Mouse (Mus musculus) heart, embryonic 11.5 days (tissue): ENCODE results near the gene Pstk. TPM values are rescaled to one million over a fixed set of nuclear protein-coding genes. Genes with fewer than 3 reads are reported as not detected.
"Not testable (repeated sequence)": the region's sequence is repeated elsewhere in the genome, so short reads cannot be mapped to it uniquely, and the experiment has no call there.

ENCODE experiments used
- ATAC-seq: fragments of 200-750 bp; cut with Nextera tagmentation; replicated peaks from 2 replicates; pipeline ENCODE4 v1.8.0; 2017; ENCODE audit warnings: moderate library complexity; ENCODE audit not compliant: insufficient number of reproducible peaks, low FRiP score, low TSS enrichment
- H3K27ac ChIP-seq: fragments of 300-500 bp; sonication (generic); 2 replicates; pipeline ENCODE4 v1.5.1; 2014; ENCODE audit warnings: mild to moderate bottlenecking, low read depth, low read length
- H3K27me3 ChIP-seq: fragments of 300-500 bp; sonication (generic); 2 replicates; pipeline ENCODE4 v1.6.1; 2014; ENCODE audit warnings: mild to moderate bottlenecking, low read length, mixed read lengths; ENCODE audit not compliant: control insufficient read depth, insufficient read depth
- H3K36me3 ChIP-seq: fragments of 300-500 bp; sonication (generic); 2 replicates; pipeline ENCODE4 v1.6.1; 2014; ENCODE audit warnings: mild to moderate bottlenecking, low read length, moderate library complexity, mixed read lengths; ENCODE audit not compliant: control insufficient read depth, insufficient read depth
- H3K4me1 ChIP-seq: fragments of 300-500 bp; sonication (generic); 2 replicates; pipeline ENCODE4 v1.6.1; 2014; ENCODE audit warnings: low read length; ENCODE audit not compliant: control insufficient read depth, insufficient read depth
- H3K4me2 ChIP-seq: fragments of 300-500 bp; sonication (generic); 2 replicates; pipeline ENCODE4 v1.6.1; 2014; ENCODE audit warnings: mild to moderate bottlenecking, moderate library complexity
- H3K4me3 ChIP-seq: fragments of 300-500 bp; sonication (generic); 2 replicates; pipeline ENCODE4 v1.5.1; 2014; ENCODE audit warnings: low read depth, low read length
- H3K9ac ChIP-seq: fragments of 300-500 bp; sonication (generic); 2 replicates; pipeline ENCODE4 v1.6.1; 2014; ENCODE audit warnings: mild to moderate bottlenecking, low read depth, low read length, moderate library complexity
- H3K9me3 ChIP-seq: fragments of 300-500 bp; sonication (generic); replicated peaks from 2 replicates; pipeline ENCODE4 v1.6.1; 2016; ENCODE audit warnings: low read length; ENCODE audit not compliant: control insufficient read depth
- WGBS: fragments of 180-500 bp; shearing (Covaris S2); extraction: QIAGEN DNeasy Blood & Tissue Kit; methylation state at CpG from one replicate; pipeline ENCODE4 v1.1.7; 2014; ENCODE audit not compliant: insufficient replicate concordance; 5-methylcytosine and 5-hydroxymethylcytosine counted together
- polyA plus RNA-seq: library from polyadenylated mRNA; unstranded; fragments of >200 nt; fragmentation: Nextera tagmentation; extraction: Ambion mirVana; gene quantifications from 2 replicates; pipeline ENCODE4 v1.2.1, GENCODE M21; 2014

Gene Pstk
- polyA plus RNA-seq, 1 experiment from 2014 or later, result 94.3 TPM

DNA sequence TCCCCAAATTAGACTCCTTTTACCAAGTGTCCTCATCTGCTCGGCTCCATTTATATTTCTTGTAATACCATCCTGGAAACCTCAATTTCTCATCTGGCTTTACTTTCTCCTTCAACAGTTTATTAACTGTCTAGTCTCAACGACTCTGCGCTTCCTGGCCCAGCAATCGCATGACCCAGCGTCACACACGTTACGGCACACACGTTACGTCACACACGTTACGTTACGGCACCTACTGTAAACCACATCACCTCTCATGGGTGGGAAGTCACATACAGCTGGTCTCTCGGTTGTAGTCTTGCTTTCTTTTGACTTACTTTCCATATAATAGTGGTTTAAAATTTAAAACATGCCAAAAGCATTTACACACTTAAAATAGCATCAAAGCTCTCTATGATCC is 14.8 kb upstream of the Pstk start:
- Histone ChIP-seq H3K27me3 (no peaks in the 10 kb centered on the region), H3K36me3 (peaks cover 17% of the 10 kb centered on the region), H3K4me2 (no peak overlapping the region), H3K9ac (no peak overlapping the region), H3K4me3 (no peak overlapping the region), H3K4me1 (no peaks in the 10 kb centered on the region), H3K27ac (no peak overlapping the region), H3K9me3 (no peaks in the 10 kb centered on the region)
- no peak for ATAC-seq
- 95% methylated on average over 13 of the region's 13 CpGs for WGBS

DNA sequence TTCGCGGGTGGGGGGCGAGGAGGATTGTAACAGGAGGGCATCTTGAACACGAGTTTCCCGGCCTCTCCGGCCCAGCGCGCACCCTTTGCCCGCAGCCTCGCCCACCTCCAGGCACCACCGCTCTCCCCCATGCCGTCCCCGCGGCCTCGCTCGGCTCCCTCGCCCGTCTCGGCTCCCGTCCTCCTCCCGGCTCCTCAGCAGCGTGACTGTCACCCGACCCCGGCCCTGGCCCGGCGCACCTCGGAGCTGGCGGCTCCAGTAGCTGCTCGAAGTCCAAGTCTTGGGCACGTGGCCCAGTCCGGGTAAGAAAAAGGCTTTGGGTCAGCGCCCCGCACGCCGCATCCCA is 8.7 kb upstream of the Pstk start:
- H3K4me2 ChIP-seq, result peak overlapping the region; percentile 67
- ATAC-seq, result peak; percentile 73
- WGBS, result under 1% methylated on average over 35 of the region's 35 CpGs

DNA sequence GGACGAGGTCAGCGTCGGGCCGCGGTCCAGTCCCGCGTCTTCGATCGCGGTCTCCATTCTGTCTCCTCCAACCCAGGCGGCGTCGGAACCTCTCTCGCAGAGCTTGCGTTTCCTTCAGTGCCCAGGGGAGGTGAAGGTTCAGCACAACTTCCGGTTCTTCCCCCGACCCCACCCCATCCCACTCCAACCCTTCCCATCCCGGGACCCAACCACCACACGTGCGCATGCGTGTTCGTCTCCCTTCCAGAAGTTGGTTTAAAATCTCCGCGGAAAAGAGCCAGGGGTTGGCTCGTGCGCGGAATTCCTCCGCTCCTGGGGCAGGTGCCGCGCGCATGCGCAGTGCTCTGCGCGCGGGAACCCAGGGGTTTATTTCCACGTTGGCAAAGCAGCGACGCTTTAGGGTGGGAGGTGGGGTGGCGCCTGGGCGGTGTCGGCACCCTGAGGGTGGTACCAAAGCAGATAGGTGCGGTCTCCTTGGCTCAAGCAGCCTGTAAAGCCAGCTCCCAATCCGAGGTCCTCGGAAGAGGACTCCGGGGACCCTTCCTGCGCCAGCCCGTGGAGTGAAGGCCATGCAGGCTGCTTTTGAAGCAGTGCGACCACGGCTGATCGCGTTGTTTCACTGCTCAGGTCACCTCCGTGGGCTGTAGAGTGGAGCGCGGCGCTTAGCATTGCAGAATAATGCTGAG is 8.2 kb upstream of the Pstk start, which contains the start of gene 2310057M21Rik:
TSS of gene 2310057M21Rik (minus strand) at position 145 of the 686 bp plus-strand sequence.
- Histone ChIP-seq H3K9me3 (no peaks in the 10 kb centered on the region), H3K4me2 (peak within 1 kb of the TSS; percentile 67), H3K4me3 (peak within 1 kb of the TSS; percentile 73), H3K27ac (peak within 1 kb of the TSS; percentile 96), H3K4me1 (peaks cover 5% of the 10 kb centered on the region), H3K36me3 (peaks cover 4% of the 10 kb centered on the region; the same call in 1 of the 2 replicates), H3K9ac (peak within 1 kb of the TSS; percentile 98), H3K27me3 (no peaks in the 10 kb centered on the region)
- peak; percentile 93 for ATAC-seq
- WGBS, result under 1% methylated on average over 55 of the region's 55 CpGs

More for the DNA sequence above, 8.7 kb upstream of the Pstk start:
- H3K27ac ChIP-seq, result peak overlapping the region; percentile 96
- H3K9ac ChIP-seq, result peak overlapping the region; percentile 98
- H3K9me3 ChIP-seq, result no peaks in the 10 kb centered on the region
- H3K4me1 ChIP-seq, result peaks cover 5% of the 10 kb centered on the region
- no peaks in the 10 kb centered on the region for H3K27me3 ChIP-seq
- peak overlapping the region; percentile 73 for H3K4me3 ChIP-seq
- H3K36me3 ChIP-seq, result peaks cover 5% of the 10 kb centered on the region; the same call in 1 of the 2 replicates

DNA sequence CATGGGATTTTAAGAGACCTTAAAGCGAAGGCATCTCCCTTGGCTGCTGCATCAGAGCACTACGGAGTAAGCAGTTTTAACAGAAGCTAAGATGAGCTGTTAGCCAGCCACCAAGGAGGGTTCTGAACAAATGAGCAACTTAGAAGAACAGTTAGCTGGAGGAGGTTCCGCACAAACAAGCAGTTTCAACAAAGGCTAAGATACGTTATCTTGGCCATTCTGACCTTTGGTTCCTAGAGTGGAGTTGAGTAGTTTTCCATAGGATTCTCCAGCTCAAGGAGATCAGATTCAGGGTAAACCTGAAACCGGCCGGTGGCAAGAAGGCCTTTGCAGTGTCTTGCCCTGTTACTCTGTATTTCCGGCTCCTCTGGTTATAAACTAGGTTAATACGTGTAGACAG is 6.8 kb upstream of the Pstk start:
- Histone ChIP-seq H3K36me3 (no peaks in the 10 kb centered on the region), H3K9ac (no peak overlapping the region), H3K4me1 (peaks cover 5% of the 10 kb centered on the region), H3K4me3 (no peak overlapping the region), H3K27ac (no peak overlapping the region), H3K4me2 (no peak overlapping the region), H3K9me3 (no peaks in the 10 kb centered on the region), H3K27me3 (no peaks in the 10 kb centered on the region)
- 81% methylated on average over 8 of the region's 8 CpGs for WGBS
- no peak for ATAC-seq

DNA sequence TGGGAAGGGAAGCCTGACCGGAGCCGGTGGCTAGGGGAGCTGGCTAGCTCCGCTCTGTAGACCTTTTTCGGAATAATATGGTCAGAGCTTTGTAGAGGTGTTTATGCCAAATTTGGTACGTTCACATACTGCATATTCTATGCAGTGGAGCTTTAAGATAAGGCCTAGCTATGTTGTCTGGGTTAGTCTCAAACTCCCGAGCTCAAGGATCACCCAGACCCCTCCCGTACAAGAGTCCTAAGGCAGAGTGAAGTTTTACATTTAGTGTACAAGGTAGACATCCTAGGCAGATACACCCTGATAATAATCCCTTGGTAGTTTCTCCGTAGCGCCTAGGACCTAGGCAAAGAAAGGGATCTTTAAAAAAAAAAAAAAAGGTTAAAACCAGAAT is 524 bp downstream of the Pstk start:
- H3K4me1 ChIP-seq, result peaks cover 5% of the 10 kb centered on the region
- H3K36me3 ChIP-seq, result no peaks in the 10 kb centered on the region
- peak; percentile 67 for ATAC-seq
- no peaks in the 10 kb centered on the region for H3K27me3 ChIP-seq
- H3K4me2 ChIP-seq, result peak overlapping the region; percentile 82
- no peaks in the 10 kb centered on the region for H3K9me3 ChIP-seq
- peak overlapping the region; percentile 98 for H3K27ac ChIP-seq
- 8% methylated on average over 9 of the region's 9 CpGs for WGBS
- peak overlapping the region; percentile 96 for H3K9ac ChIP-seq
- peak overlapping the region; percentile 82 for H3K4me3 ChIP-seq

DNA sequence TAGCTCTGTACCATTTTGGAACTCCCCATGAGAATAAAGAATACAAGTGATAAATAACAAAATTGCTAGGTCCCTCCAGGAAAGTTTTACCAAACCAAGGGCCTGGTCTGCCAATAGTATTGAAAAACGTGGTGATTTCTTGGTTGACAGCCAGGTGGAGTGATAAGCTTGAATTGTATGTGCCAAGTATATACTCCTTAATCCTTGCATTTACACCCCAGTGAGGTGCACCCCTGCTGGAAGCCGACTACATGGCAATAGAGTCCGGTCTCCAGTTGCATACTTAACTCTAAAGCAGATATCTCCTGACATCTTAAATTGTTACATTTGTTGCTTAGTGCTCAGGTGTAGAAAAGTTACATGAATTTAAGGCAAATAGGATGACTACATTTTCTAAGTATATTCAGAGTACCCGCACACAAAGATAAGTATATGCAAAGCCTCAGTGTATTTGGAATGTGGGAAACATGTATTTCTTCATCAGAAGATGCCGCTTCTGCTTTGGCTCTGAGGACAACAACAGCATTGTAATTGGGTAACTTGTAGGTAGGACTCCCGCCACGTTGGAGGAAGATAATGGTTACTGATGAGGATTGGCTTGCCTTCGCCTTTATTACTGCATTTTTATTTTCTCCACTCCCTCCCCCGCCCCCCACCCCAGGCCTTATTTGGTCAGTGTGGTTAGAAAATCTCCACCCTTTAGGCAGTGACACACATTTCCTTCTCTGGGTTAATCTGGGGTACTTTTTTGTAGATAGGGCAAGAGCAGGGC is 1.1 kb downstream of the Pstk start:
- peak overlapping the region; percentile 82 for H3K4me2 ChIP-seq
- no peaks in the 10 kb centered on the region for H3K27me3 ChIP-seq
- H3K9me3 ChIP-seq, result no peaks in the 10 kb centered on the region
- H3K36me3 ChIP-seq, result no peaks in the 10 kb centered on the region
- H3K4me3 ChIP-seq, result peak overlapping the region; percentile 82
- H3K9ac ChIP-seq, result peak overlapping the region; percentile 96
- WGBS, result 65% methylated on average over 9 of the region's 9 CpGs
- ATAC-seq, result no peak
- peaks cover 5% of the 10 kb centered on the region for H3K4me1 ChIP-seq
- peak overlapping the region; percentile 98 for H3K27ac ChIP-seq

DNA sequence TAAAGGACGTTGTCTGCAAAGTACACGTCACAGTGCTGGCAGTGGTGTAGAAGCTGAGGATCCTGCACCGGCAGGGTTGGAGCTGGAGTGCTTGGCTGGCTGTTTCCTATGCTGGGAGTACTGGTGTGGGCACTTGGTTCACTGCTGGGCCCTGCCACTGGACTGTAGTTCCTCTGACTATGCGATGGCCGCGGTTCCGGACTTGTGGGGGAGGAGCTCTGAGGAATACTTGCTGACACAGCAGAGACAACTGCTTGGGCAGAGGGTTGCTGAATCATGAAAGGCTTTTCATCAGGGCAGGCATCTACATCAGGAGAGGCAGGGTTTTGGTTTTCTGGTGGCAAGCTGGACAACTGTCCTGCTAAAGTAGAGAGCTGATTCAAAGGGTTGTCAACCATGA is 20.8 kb downstream of the Pstk start:
- not testable (repeated sequence) for ATAC-seq, H3K9me3 ChIP-seq, H3K27ac ChIP-seq, H3K4me1 ChIP-seq, H3K36me3 ChIP-seq, H3K4me3 ChIP-seq, H3K27me3 ChIP-seq, H3K9ac ChIP-seq, H3K4me2 ChIP-seq
- 82% methylated on average over 6 of the region's 7 CpGs for WGBS

DNA sequence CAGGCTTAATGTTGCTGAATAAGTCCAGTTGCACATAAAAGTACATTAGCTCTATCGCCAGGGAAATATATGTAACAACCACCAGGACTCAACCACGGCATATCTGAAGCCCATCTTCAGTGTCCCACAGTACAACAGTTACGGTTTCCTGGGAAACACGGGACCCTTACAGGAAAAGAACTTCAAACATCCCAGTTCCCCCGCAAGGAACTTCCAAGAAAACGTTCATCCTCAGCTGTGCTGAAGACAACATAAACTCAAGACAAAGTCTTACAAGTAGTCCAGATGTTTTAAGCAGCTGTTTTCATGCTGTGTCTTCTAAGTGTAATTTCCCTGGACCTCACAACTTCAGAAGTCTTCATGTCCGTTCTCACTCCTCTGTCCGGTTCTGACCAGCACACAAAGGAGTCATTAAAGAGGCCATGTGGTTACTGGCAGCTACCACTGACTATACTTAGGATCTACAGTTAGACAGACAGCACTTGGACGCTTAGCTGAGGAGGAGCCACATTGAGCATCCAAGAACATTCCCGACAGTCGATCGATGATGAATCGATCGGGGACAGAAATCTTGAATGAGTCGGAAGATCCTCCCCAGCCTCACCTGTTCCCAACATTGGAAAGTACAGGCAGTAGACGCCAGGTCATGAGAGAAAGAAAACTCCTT is 38.5 kb downstream of the Pstk start:
- no peak for ATAC-seq
- Histone ChIP-seq H3K4me2 (peak overlapping the region; percentile 77), H3K27ac (peak overlapping the region; percentile 54), H3K4me3 (peak overlapping the region; percentile 99), H3K36me3 (no peaks in the 10 kb centered on the region), H3K27me3 (no peaks in the 10 kb centered on the region), H3K9me3 (no peaks in the 10 kb centered on the region), H3K9ac (peak overlapping the region; percentile 98), H3K4me1 (peaks cover 10% of the 10 kb centered on the region)
- 10% methylated on average over 16 of the region's 16 CpGs for WGBS
